8 mouse cellular contexts compared by ENCODE assay signal in genomic region chr13:23739922-23740252, GRCm38 (mm10). TPM values are rescaled to one million over a fixed set of nuclear protein-coding genes. Genes with fewer than 3 reads are reported as not detected.
DNase-seq lines count a peak whose midpoint lies in the region; ATAC-seq and TF ChIP-seq lines count a peak whose summit lies in the region.

No protein-coding gene starts in this region.

- intact Hi-C loops in left cerebral cortex, postnatal 36 days (cut with DNase I): loop anchor here (2.0 to 5.0 kb wide), 3 partner anchors 41 to 158 kb away; partner anchors contain the start of genes Hist1h1e, Hist1h2be, Hist1h4c and Hist1h4d

- no peaks in the 10 kb centered on the region for H3K36me3 ChIP-seq in kidney, postnatal 0 days (ENCODE audit: insufficient read depth, low read length)
- H3K36me3 ChIP-seq in intestine, embryonic 14.5 days (ENCODE audit: control insufficient read depth, insufficient read depth, low read length): no peaks in the 10 kb centered on the region
- H3K36me3 ChIP-seq in myocyte (ENCODE audit: control insufficient read depth, insufficient read depth): no peaks in the 10 kb centered on the region

- no peak for TF ChIP-seq CTCF in kidney, postnatal 0 days (IDR thresholded peaks at IDR 0.05; ENCODE audit: low read depth)
- no peak for TF ChIP-seq CTCF in cortical plate, adult 2 months (IDR thresholded peaks at IDR 0.05; ENCODE audit: extremely low read depth, insufficient read depth, low read length)

- no peak; the same call in 1 of the 2 replicates for ATAC-seq in kidney, postnatal 0 days (replicated peaks; ENCODE audit: low FRiP score, low read depth)
- peak; percentile 51; the same call in 1 of the 2 replicates for ATAC-seq in intestine, embryonic 14.5 days (replicated peaks; ENCODE audit: low FRiP score, low TSS enrichment, low read depth)

- no peak for DNase-seq in kidney, postnatal 0 days (ENCODE audit: low spot score)
- DNase-seq in kidney, postnatal 4 days: no peak
- DNase-seq in intestine, embryonic 14.5 days (ENCODE audit: low spot score): peak; percentile 96
- DNase-seq in adrenal gland, postnatal 10 days: no peak
- DNase-seq in adrenal gland, adult 2 months: no peak
- no peak for DNase-seq in left cerebral cortex, postnatal 36 days (ENCODE audit: low spot score in 2 of 2)

- peak overlapping the region; percentile 90 for H3K4me2 ChIP-seq in kidney, postnatal 0 days (ENCODE audit: low read length)
- H3K4me2 ChIP-seq in intestine, embryonic 14.5 days (ENCODE audit: low read length): peak overlapping the region; percentile 62
- H3K4me2 ChIP-seq in myocyte (ENCODE audit: low read depth): peak overlapping the region; percentile 85

- no peaks in the 10 kb centered on the region for H3K9me3 ChIP-seq in kidney, postnatal 0 days (replicated peaks; ENCODE audit: low read length)
- H3K9me3 ChIP-seq in intestine, embryonic 14.5 days (ENCODE audit: control insufficient read depth, low read length): no peaks in the 10 kb centered on the region

- peak overlapping the region; percentile 92 for H3K9ac ChIP-seq in kidney, postnatal 0 days (ENCODE audit: low read depth, low read length)
- peak overlapping the region; percentile 81 for H3K9ac ChIP-seq in intestine, embryonic 14.5 days (ENCODE audit: low read length)

- H3K4me3 ChIP-seq in kidney, postnatal 0 days (replicated peaks; ENCODE audit: low read depth, low read length): peak overlapping the region; percentile 68
- H3K4me3 ChIP-seq in cortical plate, adult 2 months (ENCODE audit: insufficient read depth, low read length): peak overlapping the region; percentile 67
- H3K4me3 ChIP-seq in intestine, embryonic 14.5 days (ENCODE audit: low read depth, low read length): peak overlapping the region; percentile 49
- H3K4me3 ChIP-seq in myocyte: peak overlapping the region; percentile 47

- H3K27ac ChIP-seq in kidney, postnatal 0 days: peak overlapping the region; percentile 99
- H3K27ac ChIP-seq in cortical plate, adult 2 months (ENCODE audit: insufficient read depth, low read length): peak overlapping the region; percentile 89
- H3K27ac ChIP-seq in intestine, embryonic 14.5 days (ENCODE audit: low read depth): peak overlapping the region; percentile 97

- 1% methylated on average over 14 of the region's 14 CpGs for WGBS in kidney, postnatal 0 days
- WGBS in intestine, embryonic 14.5 days: under 1% methylated on average over 14 of the region's 14 CpGs

- no peaks in the 10 kb centered on the region for H3K4me1 ChIP-seq in kidney, postnatal 0 days (replicated peaks; ENCODE audit: insufficient read depth, low read length)
- no peaks in the 10 kb centered on the region for H3K4me1 ChIP-seq in cortical plate, adult 2 months (ENCODE audit: control insufficient read depth, insufficient read depth, low read length)
- peaks cover 20% of the 10 kb centered on the region for H3K4me1 ChIP-seq in intestine, embryonic 14.5 days (replicated peaks; ENCODE audit: control insufficient read depth, insufficient read depth, low read length)

- no peaks in the 10 kb centered on the region for H3K27me3 ChIP-seq in kidney, postnatal 0 days (ENCODE audit: insufficient read depth, low read length)
- no peaks in the 10 kb centered on the region for H3K27me3 ChIP-seq in intestine, embryonic 14.5 days (replicated peaks; ENCODE audit: control insufficient read depth, insufficient read depth, low read length)
- H3K27me3 ChIP-seq in myocyte (ENCODE audit: control insufficient read depth, insufficient read depth, insufficient read length): no peaks in the 10 kb centered on the region

- no peak for TF ChIP-seq POLR2A in cortical plate, adult 2 months (IDR thresholded peaks at IDR 0.05; ENCODE audit: extremely low read depth, insufficient read depth, low read length)
- peak; percentile 8 for TF ChIP-seq POLR2A in myocyte (IDR thresholded peaks at IDR 0.05; ENCODE audit: insufficient read length, low read depth)

- no peaks in the 10 kb centered on the region for H3K79me2 ChIP-seq in myocyte (ENCODE audit: control insufficient read depth, insufficient read depth)

- H3ac ChIP-seq in myocyte (ENCODE audit: control insufficient read depth, insufficient read length): no peak overlapping the region

TF ChIP-seq in myocyte, 11 proteins besides CTCF, POLR2A, EP300 and RAD21:
- no peak for TF ChIP-seq SRF (IDR thresholded peaks at IDR 0.05; ENCODE audit: control insufficient read depth, insufficient read length, low read depth)
- TF ChIP-seq MYOD1 (IDR thresholded peaks at IDR 0.05; ENCODE audit: control insufficient read depth in 1 of 3, insufficient read length in 2 of 3, low read depth in 2 of 3): no peak
- TF ChIP-seq POLR2AphosphoS2 (IDR thresholded peaks at IDR 0.05; ENCODE audit: insufficient read length, low read depth): peak; percentile 74

RNA-seq across cellular contexts. Expression of gene Hist1h1c, which starts 1.3 kb away (rescaled TPM):
- polyA plus RNA-seq in kidney, postnatal 0 days (2015; fragmentation: Nextera tagmentation; extraction: Ambion mirVana): 33.9 and 41.0 TPM in 2 replicates
- polyA plus RNA-seq in cortical plate, adult 2 months (2012; rRNA removed): 42.1 and 42.4 TPM in 2 replicates
- polyA plus RNA-seq in intestine, embryonic 14.5 days (2014; fragmentation: Nextera tagmentation; extraction: Ambion mirVana): 24.4 and 30.8 TPM in 2 replicates
- polyA plus RNA-seq in myocyte (2012; fragmentation: generic; extraction: Trizol): 273 TPM
- total RNA-seq in adrenal gland, postnatal 10 days (2021): 100 to 1,000 TPM; 366 to 432 TPM
- total RNA-seq in adrenal gland, adult 2 months (2021): 100 to 1,000 TPM; 168 to 270 TPM
- polyA plus RNA-seq in adrenal gland, adult 2 months (2012; rRNA removed): 32.9 and 41.2 TPM in 2 replicates
- 10 to 100 TPM; 68.2 to 74.7 TPM for total RNA-seq in left cerebral cortex, postnatal 36 days (2021)

RNA-seq across cellular contexts. Expression of gene Hist1h3c, which starts 5.5 kb away (rescaled TPM):
- 6.0 and 7.0 TPM in 2 replicates for polyA plus RNA-seq in kidney, postnatal 0 days (2015; fragmentation: Nextera tagmentation; extraction: Ambion mirVana)
- polyA plus RNA-seq in cortical plate, adult 2 months (2012; rRNA removed): 0.56 TPM in 1 of 2 replicates, not detected in the other
- 6.9 and 7.9 TPM in 2 replicates for polyA plus RNA-seq in intestine, embryonic 14.5 days (2014; fragmentation: Nextera tagmentation; extraction: Ambion mirVana)
- 2.5 TPM for polyA plus RNA-seq in myocyte (2012; fragmentation: generic; extraction: Trizol)
- total RNA-seq in adrenal gland, postnatal 10 days (2021): 100 to 1,000 TPM; 127 to 144 TPM
- 10 to 100 TPM in 1 of 2 experiments, 1 to 10 TPM in 1; 4.6 to 14.7 TPM for total RNA-seq in adrenal gland, adult 2 months (2021)
- polyA plus RNA-seq in adrenal gland, adult 2 months (2012; rRNA removed): 4.9 and 6.7 TPM in 2 replicates
- total RNA-seq in left cerebral cortex, postnatal 36 days (2021): 1 to 10 TPM; 1.9 to 2.6 TPM

RNA-seq across cellular contexts. Expression of gene Hist1h2bb, which starts 6.6 kb away (rescaled TPM):
- 2.1 and 2.2 TPM in 2 replicates for polyA plus RNA-seq in kidney, postnatal 0 days (2015; fragmentation: Nextera tagmentation; extraction: Ambion mirVana)
- polyA plus RNA-seq in cortical plate, adult 2 months (2012; rRNA removed): 0.79 and 1.9 TPM in 2 replicates
- 2.5 and 5.0 TPM in 2 replicates for polyA plus RNA-seq in intestine, embryonic 14.5 days (2014; fragmentation: Nextera tagmentation; extraction: Ambion mirVana)
- 1.3 TPM for polyA plus RNA-seq in myocyte (2012; fragmentation: generic; extraction: Trizol)
- total RNA-seq in adrenal gland, postnatal 10 days (2021): 100 to 1,000 TPM; 173 to 206 TPM
- 10 to 100 TPM; 17.1 TPM for total RNA-seq in adrenal gland, adult 2 months (2021)
- polyA plus RNA-seq in adrenal gland, adult 2 months (2012; rRNA removed): 4.2 and 5.6 TPM in 2 replicates
- 10 to 100 TPM; 17.9 to 19.8 TPM for total RNA-seq in left cerebral cortex, postnatal 36 days (2021)

RNA-seq across cellular contexts. Expression of gene Hist1h2ab, which starts 11.0 kb away (rescaled TPM):
- 21.7 and 26.6 TPM in 2 replicates for polyA plus RNA-seq in kidney, postnatal 0 days (2015; fragmentation: Nextera tagmentation; extraction: Ambion mirVana)
- 1.6 and 1.9 TPM in 2 replicates for polyA plus RNA-seq in cortical plate, adult 2 months (2012; rRNA removed)
- polyA plus RNA-seq in intestine, embryonic 14.5 days (2014; fragmentation: Nextera tagmentation; extraction: Ambion mirVana): 49.6 and 49.8 TPM in 2 replicates
- polyA plus RNA-seq in myocyte (2012; fragmentation: generic; extraction: Trizol): 2.1 TPM
- total RNA-seq in adrenal gland, postnatal 10 days (2021): 100 to 1,000 TPM; 281 to 334 TPM
- total RNA-seq in adrenal gland, adult 2 months (2021): 10 to 100 TPM; 25.7 to 26.0 TPM
- polyA plus RNA-seq in adrenal gland, adult 2 months (2012; rRNA removed): 1.6 and 4.1 TPM in 2 replicates
- total RNA-seq in left cerebral cortex, postnatal 36 days (2021): 10 to 100 TPM; 28.3 to 44.5 TPM

RNA-seq across cellular contexts. Expression of gene Hist1h3b, which starts 12.2 kb away (rescaled TPM):
- polyA plus RNA-seq in kidney, postnatal 0 days (2015; fragmentation: Nextera tagmentation; extraction: Ambion mirVana): 5.9 and 8.7 TPM in 2 replicates
- 0.57 and 0.77 TPM in 2 replicates for polyA plus RNA-seq in cortical plate, adult 2 months (2012; rRNA removed)
- polyA plus RNA-seq in intestine, embryonic 14.5 days (2014; fragmentation: Nextera tagmentation; extraction: Ambion mirVana): 13.9 and 15.5 TPM in 2 replicates
- polyA plus RNA-seq in myocyte (2012; fragmentation: generic; extraction: Trizol): 1.3 TPM
- 100 to 1,000 TPM; 390 to 424 TPM for total RNA-seq in adrenal gland, postnatal 10 days (2021)
- total RNA-seq in adrenal gland, adult 2 months (2021): 10 to 100 TPM; 25.0 to 32.1 TPM
- polyA plus RNA-seq in adrenal gland, adult 2 months (2012; rRNA removed): 2.5 and 3.2 TPM in 2 replicates
- 10 to 100 TPM in 1 of 2 experiments, 1 to 10 TPM in 1; 9.7 to 14.5 TPM for total RNA-seq in left cerebral cortex, postnatal 36 days (2021)
